Mouse (Mus musculus): ENCODE data around the gene Timp2. TPM values are rescaled to one million over a fixed set of nuclear protein-coding genes. Genes with fewer than 3 reads are reported as not detected.
"Not testable (repeated sequence)": the region's sequence is repeated elsewhere in the genome, so short reads cannot be mapped to it uniquely, and the experiment has no call there.

Gene Timp2
- polyA plus RNA-seq, 1 experiment from 2014 or later, result 88.4 TPM

DNA sequence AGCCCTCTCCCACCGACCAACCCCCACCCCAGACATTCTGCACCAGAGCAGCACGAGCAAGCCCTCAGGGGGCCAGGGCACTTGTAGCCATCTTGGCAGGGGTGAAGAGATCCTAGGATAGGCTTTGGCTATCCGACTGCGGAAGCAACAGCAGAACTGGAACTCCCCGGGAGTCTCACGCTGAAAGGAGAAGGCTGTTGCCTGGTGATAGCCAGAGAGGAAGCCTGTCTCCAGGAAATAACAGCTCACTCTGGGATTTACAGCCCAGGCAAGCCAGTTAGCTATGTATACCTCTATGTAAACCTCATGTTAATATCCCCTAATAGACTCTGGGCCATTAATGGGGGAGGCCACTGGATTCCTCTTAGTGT lies 45.0 kb upstream of the Timp2 start:
- H3K4me1 ChIP-seq (replicated peaks; ENCODE audit: insufficient read depth, low read length), result peaks cover 20% of the 10 kb centered on the region; the same call in 1 of the 2 replicates
- H3K9ac ChIP-seq (ENCODE audit: low read depth, low read length), result peak overlapping the region; percentile 38; the same call in 1 of the 2 replicates
- peak; percentile 84 for DNase-seq (ENCODE audit: low spot score)
- 11% methylated on average over 6 of the region's 6 CpGs for WGBS
- no peak for ATAC-seq (replicated peaks; ENCODE audit: low FRiP score, low read depth)
- H3K36me3 ChIP-seq (ENCODE audit: insufficient read depth, low read length), result peaks cover 8% of the 10 kb centered on the region
- peak overlapping the region; percentile 47 for H3K4me2 ChIP-seq (ENCODE audit: low read length)
- H3K4me3 ChIP-seq (replicated peaks; ENCODE audit: low read depth, low read length), result no peak overlapping the region; the same call in 1 of the 2 replicates
- H3K9me3 ChIP-seq (replicated peaks; ENCODE audit: low read length), result no peaks in the 10 kb centered on the region
- TF ChIP-seq CTCF (IDR thresholded peaks at IDR 0.05; ENCODE audit: low read depth), result no peak
- peak overlapping the region; percentile 90 for H3K27ac ChIP-seq
- no peaks in the 10 kb centered on the region for H3K27me3 ChIP-seq (ENCODE audit: insufficient read depth, low read length)

DNA sequence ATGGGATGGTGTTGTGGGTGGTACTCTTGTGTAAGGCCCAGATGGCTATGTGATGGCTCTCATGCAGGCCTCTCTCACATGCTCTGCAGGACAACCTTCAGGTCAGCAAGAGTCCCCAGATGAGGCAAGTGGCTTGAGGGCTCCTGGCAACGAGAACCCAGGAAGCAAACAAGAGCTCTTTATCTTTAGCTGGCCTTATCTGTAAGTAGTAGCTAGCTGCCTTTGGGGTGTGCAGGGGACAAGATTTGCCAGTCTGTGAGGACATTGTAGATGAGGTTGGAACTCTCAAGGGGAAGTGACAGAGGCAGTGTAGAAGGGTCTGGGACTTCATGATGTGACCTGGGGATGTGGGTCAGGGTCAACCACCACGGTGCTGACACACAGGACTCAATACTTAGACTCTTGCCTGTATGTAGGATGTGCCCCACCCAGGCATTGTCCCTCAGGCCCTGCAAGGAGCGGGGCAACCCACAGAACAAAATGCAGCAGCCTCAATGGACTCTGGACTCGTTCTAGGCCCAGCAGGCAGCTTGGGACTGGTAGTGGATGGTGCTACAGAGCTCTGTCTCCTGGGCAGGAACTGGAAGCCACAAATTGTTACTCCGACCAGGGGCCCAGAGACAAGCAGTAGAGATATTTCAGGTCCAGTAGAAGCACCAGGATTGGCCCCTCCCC lies 44.5 kb upstream of the Timp2 start:
- TF ChIP-seq CTCF (IDR thresholded peaks at IDR 0.05; ENCODE audit: low read depth), result no peak
- peaks cover 8% of the 10 kb centered on the region for H3K36me3 ChIP-seq (ENCODE audit: insufficient read depth, low read length)
- WGBS, result 59% methylated on average over 5 of the region's 5 CpGs
- peak overlapping the region; percentile 38; the same call in 1 of the 2 replicates for H3K9ac ChIP-seq (ENCODE audit: low read depth, low read length)
- H3K4me1 ChIP-seq (replicated peaks; ENCODE audit: insufficient read depth, low read length), result peaks cover 20% of the 10 kb centered on the region; the same call in 1 of the 2 replicates
- peak overlapping the region; percentile 90 for H3K27ac ChIP-seq
- no peaks in the 10 kb centered on the region for H3K27me3 ChIP-seq (ENCODE audit: insufficient read depth, low read length)
- ATAC-seq (replicated peaks; ENCODE audit: low FRiP score, low read depth), result no peak
- peak overlapping the region; percentile 47 for H3K4me2 ChIP-seq (ENCODE audit: low read length)
- H3K4me3 ChIP-seq (replicated peaks; ENCODE audit: low read depth, low read length), result no peak overlapping the region; the same call in 1 of the 2 replicates
- DNase-seq (ENCODE audit: low spot score), result no peak
- H3K9me3 ChIP-seq (replicated peaks; ENCODE audit: low read length), result no peaks in the 10 kb centered on the region

DNA sequence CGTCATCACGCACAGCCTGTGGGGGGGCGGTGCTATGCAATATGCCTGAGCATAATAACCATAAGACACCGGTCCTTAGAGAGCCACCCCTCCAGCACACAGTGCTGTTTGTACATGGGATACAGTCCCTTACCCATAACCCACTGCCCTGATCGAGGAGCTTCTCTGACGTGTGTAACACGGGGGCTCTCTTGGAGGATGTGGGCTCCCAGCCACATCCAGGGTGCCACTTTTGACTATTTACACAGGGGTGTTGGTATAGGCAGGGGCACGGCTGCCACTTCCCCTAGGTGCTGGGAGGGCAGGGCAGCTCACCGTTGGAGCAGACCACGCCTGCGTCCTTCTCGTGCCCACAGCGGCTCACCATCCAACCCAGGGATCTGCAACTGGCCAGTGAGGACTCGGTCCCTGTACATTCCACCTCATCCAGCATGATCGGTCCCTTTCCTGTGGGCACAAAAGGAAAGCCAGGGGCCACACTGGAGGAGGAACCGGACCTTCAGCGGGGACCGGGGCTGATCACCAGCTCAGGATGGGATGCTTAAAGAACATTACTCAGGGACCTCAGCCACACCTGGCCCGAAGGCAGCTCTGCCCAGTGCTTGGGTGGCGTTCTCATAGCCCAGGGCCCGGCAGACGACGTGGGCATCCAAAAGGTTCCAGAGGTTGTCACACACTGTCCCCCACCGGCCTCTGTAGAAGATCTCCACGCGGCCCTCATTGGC lies 42.4 kb upstream of the Timp2 start:
- TF ChIP-seq CTCF (IDR thresholded peaks at IDR 0.05; ENCODE audit: low read depth), result no peak
- Histone ChIP-seq H3K4me1 (replicated peaks; ENCODE audit: insufficient read depth, low read length) (peaks cover 20% of the 10 kb centered on the region; the same call in 1 of the 2 replicates), H3K9me3 (replicated peaks; ENCODE audit: low read length) (no peaks in the 10 kb centered on the region), H3K27me3 (ENCODE audit: insufficient read depth, low read length) (no peaks in the 10 kb centered on the region), H3K36me3 (ENCODE audit: insufficient read depth, low read length) (peaks cover 13% of the 10 kb centered on the region), H3K4me2 (ENCODE audit: low read length) (no peak overlapping the region), H3K9ac (ENCODE audit: low read depth, low read length) (no peak overlapping the region), H3K27ac (no peak overlapping the region), H3K4me3 (replicated peaks; ENCODE audit: low read depth, low read length) (no peak overlapping the region)
- ATAC-seq (replicated peaks; ENCODE audit: low FRiP score, low read depth) (no peak), DNase-seq (ENCODE audit: low spot score) (no peak)
- WGBS, result 92% methylated on average over 26 of the region's 26 CpGs

DNA sequence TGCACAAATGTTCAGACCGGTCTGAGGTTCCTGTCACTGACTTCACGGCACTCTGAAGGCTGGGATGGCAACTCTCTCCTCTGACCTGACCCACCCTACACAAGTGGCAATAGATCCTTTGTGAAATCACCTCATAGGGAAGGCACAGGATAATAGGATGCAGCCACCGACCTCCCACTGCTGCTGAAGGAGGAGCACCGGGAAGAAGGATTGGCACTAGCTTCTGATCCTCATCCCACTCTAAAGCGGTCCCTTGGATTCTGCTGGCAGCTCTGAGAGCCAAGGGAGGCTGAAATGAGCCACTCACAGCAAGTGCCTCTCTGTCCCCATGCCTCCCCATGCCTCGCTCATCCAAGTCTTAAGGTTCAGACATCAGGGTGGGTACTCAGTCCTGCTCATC lies 39.0 kb upstream of the Timp2 start:
- Histone ChIP-seq H3K36me3 (ENCODE audit: insufficient read depth, low read length) (peaks cover 16% of the 10 kb centered on the region), H3K4me3 (replicated peaks; ENCODE audit: low read depth, low read length) (no peak overlapping the region), H3K27ac (no peak overlapping the region), H3K9ac (ENCODE audit: low read depth, low read length) (no peak overlapping the region), H3K9me3 (replicated peaks; ENCODE audit: low read length) (no peaks in the 10 kb centered on the region), H3K27me3 (ENCODE audit: insufficient read depth, low read length) (no peaks in the 10 kb centered on the region), H3K4me1 (replicated peaks; ENCODE audit: insufficient read depth, low read length) (no peaks in the 10 kb centered on the region), H3K4me2 (ENCODE audit: low read length) (no peak overlapping the region)
- 38% methylated on average over 6 of the region's 6 CpGs for WGBS
- ATAC-seq (replicated peaks; ENCODE audit: low FRiP score, low read depth) (no peak), DNase-seq (ENCODE audit: low spot score) (no peak)
- TF ChIP-seq CTCF (IDR thresholded peaks at IDR 0.05; ENCODE audit: low read depth), result no peak

GRCm38 (mm10) chr11:118393991-118394390 lies 38.5 kb upstream of the Timp2 start:
- no peaks in the 10 kb centered on the region for H3K9me3 ChIP-seq (replicated peaks; ENCODE audit: low read length)
- H3K27ac ChIP-seq, result no peak overlapping the region
- ATAC-seq (replicated peaks; ENCODE audit: low FRiP score, low read depth), result no peak
- peaks cover 16% of the 10 kb centered on the region for H3K36me3 ChIP-seq (ENCODE audit: insufficient read depth, low read length)
- no peak overlapping the region for H3K4me3 ChIP-seq (replicated peaks; ENCODE audit: low read depth, low read length)
- H3K4me1 ChIP-seq (replicated peaks; ENCODE audit: insufficient read depth, low read length), result no peaks in the 10 kb centered on the region
- DNase-seq (ENCODE audit: low spot score), result no peak
- 65% methylated on average over 5 of the region's 5 CpGs for WGBS
- H3K27me3 ChIP-seq (ENCODE audit: insufficient read depth, low read length), result no peaks in the 10 kb centered on the region
- TF ChIP-seq CTCF (IDR thresholded peaks at IDR 0.05; ENCODE audit: low read depth), result no peak
- no peak overlapping the region for H3K4me2 ChIP-seq (ENCODE audit: low read length)
- H3K9ac ChIP-seq (ENCODE audit: low read depth, low read length), result no peak overlapping the region

DNA sequence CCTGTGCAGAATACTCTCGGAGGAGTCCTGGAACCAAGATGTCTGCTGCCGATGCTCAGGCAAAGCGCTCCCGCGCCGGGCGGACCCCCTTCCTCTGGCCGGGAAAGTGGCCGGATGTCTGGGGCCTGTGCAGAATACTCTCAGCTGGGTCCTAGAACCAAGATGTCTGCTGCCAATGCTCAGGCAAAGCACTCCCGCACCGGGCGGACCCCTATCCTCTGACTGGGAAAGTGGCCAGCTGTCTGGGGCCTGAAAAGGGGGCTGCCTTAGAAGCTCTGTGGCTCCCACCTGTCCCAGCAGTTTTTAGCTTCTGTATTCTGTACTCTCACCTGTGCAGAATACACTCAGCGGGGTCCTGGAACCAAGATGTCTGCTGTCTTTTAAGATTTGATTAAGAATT lies 32.3 kb upstream of the Timp2 start:
- H3K4me1 ChIP-seq (replicated peaks; ENCODE audit: insufficient read depth, low read length); H3K4me2 ChIP-seq (ENCODE audit: low read length); DNase-seq (ENCODE audit: low spot score); ATAC-seq (replicated peaks; ENCODE audit: low FRiP score, low read depth); H3K36me3 ChIP-seq (ENCODE audit: insufficient read depth, low read length); H3K27ac ChIP-seq; H3K4me3 ChIP-seq (replicated peaks; ENCODE audit: low read depth, low read length); H3K27me3 ChIP-seq (ENCODE audit: insufficient read depth, low read length); H3K9me3 ChIP-seq (replicated peaks; ENCODE audit: low read length); H3K9ac ChIP-seq (ENCODE audit: low read depth, low read length): not testable (repeated sequence)
- WGBS, result 92% methylated on average over 13 of the region's 13 CpGs
